Mouse (Mus musculus): ENCODE data around the gene Acad12.
A peak's percentile ranks its signal among the peaks of the same experiment; 100 is the strongest.
"Not testable (repeated sequence)": the region's sequence is repeated elsewhere in the genome, so short reads cannot be mapped to it uniquely, and the experiment has no call there.

The Acad12 gene

DNA sequence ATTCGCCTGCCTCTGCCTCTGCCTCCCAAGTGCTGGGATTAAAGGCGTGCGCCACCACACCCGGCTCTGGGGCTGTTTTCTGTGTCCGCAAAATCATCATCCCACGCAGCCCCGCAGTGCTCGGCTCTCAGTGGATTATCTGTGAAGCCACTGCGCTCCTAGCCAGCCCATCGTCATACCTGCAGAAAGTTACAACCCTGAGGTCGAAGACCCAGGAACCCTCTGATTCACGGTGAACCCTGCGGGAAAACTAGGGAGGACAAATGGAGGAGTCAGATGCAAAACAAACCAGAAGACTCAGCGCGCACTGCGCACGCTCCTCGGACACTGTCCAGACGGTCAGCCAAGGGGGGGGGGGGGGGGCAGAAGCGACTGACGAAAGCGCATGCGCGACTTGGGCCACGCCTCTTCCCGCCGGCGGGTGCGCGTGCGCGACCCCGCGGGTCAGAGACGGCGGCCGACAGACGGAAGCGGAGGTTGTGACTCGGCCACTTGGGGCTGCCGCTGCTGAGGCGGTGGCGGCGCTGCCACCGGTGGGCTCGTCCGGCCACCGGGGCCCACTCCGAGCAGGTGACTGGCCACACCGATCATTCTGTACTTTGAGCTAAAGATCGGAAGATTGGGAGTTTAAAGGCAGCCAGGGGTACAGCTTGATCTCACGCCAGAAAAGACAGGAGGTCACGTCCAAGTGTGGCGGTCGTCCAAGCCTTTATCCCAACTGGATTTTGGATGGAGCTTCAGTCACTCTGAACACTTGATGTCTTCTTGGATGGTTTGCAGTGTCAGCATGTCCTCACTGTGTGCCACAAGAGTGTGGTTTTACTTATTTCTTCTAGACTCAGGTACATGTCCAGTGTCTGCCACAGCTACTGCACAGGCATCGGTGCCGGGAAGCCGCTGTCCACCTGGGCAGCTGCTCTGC lies at the start of gene Acad12:
Gene Acad12, minus strand, starts transcription at position 347 of the 922 bp plus-strand sequence.
- DNase-seq: peak; percentile 85

DNA sequence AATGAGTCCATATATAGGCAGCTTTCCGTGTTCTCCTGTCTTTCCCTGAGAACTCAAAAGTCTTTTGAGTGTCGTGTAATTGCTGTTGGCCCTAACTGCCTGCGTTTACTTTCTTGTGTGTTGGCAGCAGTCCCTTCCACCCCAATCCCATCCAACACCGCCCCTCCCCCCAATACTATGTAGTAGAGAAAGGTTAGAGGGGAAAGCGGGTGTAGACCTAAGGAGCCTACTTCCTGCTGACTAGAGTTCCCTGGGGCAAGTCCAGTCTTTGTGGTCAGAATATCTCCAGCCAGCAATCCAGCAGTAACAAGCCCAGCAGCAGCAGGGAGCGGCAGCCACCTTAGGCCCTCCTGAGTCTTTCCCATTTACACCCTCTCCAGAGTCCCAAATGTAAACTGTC lies 49.7 kb upstream of the Acad12 start:
- DNase-seq: no peak

DNA sequence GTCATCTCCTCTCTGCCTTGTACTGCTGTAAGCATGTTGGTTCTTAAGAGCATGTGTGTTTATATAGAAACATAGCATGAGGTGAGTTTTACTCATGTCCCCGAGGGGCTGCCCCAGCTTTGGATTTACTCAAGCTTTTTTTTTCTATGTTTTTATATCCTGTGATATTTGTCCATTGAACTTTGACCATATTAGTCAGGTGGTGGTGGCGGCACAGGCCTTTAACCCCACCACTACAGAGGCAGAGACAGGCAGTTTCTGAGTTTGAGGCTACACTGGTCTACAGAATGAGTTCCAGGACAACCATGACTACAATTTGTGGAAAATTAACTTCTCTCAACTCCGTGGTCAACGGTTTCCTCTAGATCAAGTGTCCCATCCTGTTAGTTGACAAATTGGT lies 48.3 kb upstream of the Acad12 start:
- no peak for DNase-seq

DNA sequence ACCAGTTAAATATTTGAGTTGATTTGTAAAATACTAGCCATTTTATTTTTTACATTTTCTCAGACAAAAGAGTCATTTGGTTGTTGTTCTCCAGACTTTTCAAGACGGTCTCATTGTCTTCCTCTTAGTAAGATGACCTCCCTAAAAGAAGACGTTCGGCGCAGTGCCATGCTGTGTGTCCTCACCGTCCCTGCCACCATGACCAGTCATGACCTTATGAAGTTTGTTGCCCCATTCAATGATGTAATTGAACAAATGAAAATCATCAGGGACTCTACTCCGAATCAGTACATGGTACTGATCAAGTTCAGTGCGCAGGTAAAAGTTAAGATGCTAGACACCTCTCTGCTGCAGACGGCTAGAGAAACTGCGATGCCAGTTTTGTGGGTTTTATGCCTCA lies 46.2 kb upstream of the Acad12 start:
- no peak for DNase-seq

DNA sequence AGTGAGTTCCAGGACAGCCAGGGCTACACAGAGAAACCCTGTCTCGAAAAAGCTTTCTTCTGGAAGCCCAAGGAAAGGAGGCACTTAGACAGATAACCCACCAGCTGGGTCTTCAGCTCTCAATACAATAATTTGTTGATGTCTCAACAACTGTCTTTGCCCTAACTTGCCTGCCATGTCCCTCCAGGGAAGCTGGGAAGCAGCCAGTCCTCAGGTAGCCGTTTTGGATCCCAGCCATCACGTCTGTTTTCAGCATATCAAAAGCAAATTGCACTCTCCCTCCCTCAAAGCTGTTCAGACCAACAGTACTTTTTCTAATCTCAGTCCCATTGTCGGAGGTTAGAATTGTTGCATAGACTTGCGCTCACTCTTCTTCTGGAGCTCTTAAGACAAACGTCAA lies 45.3 kb upstream of the Acad12 start:
- DNase-seq: peak; percentile 36

DNA sequence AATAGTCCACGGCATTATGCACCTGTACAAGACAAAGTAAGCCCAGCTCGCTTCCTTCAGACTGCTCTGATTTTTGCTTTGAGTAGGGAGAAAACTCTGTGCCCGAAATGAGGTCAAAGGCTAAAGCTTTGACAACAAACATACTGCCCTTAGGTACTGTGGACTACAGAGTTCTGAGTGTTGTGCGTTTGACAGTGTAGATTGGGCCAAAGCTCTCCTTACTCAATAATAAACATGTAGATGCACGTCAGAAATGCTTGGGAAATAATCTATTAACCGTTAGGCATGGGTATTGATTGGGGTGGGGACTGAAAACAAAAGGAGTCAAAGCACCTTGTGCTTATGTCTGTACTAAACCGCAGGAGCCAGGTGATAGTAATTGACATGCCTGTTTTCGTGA lies 44.7 kb upstream of the Acad12 start:
- DNase-seq: no peak

DNA sequence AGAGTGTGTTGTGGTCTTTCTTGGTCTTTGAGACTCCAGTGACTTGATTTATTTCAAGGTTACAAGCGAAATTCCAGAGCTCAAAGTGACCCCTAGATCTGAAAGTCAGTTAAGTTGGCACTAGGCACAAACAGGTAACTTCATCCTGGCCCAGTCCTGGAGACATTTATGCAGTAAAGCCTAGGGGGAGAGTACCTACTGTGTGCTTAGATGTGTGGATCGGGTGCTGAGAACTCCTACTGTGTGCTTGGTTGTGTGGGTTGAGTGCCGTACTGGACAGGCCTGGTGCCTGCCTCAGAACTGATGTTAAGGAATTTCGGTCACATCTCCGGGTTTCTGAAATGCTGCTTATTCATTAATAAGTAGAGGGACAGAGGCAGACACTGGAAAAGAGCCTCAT lies 42.8 kb upstream of the Acad12 start:
- DNase-seq: no peak

DNA sequence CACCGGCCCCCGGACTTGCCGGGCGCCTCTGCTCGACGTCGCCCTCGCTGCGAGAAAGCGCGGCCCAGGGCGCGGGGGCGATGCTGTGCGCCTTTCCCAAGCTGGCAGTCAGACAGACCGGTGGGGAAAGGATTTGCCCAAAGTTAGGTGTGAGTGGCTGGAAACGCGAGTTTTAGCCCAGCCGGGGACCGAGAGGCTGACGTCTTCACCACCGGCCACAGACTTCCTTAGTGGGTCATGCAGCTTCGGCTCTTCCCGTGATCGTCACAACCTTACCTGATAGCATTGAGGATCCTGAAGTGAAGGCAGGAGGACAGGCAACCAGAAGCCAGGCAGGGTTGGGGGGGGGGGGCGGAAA lies 42.1 kb upstream of the Acad12 start:
- DNase-seq: no peak

DNA sequence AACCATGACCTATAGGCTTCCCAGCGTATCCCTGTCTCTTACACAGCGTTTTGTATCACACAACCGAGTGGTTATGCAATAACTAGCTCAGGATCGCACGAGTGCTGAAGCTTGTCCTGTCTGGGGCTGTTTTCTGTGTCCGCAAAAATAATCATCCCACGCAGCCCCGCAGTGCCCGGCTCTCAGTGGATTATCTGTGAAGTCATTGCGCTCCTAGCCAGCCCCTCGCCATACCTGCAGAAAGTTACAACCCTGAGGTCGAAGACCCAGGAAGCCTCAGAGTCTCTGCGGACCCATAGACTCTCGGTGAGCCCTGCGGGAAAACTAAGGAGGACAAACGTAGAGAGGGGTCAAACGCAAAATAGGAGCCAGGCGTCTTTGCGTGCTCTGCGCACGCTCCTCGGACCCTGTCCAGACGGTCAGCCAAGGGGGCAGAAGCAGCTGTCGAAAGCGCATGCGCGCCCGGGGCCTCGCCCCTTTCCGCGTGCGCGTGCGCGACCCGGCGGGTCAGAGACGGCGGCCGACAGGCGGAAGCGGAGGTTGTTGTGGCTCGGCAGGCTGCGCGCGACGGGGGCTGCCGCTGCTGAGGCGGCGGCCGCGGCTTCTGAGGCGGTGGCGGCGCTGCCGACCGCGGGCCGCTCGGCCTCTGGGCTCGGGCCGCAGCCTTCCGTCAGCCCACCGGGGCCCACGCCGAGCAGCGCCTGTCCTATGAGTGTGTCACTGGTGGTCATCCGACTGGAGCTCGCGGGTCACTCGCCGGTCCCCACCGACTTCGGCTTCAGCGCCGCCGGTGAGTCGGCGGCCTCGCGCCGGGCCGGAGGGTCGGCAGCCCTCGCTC lies 41.5 kb upstream of the Acad12 start, which contains the start of the genes Acad10 and Brap:
Gene Acad10, minus strand, starts transcription at position 456 of the 838 bp plus-strand sequence.
Gene Brap, plus strand, starts transcription at position 505 of the 838 bp plus-strand sequence.
- DNase-seq: peak; percentile 97

DNA sequence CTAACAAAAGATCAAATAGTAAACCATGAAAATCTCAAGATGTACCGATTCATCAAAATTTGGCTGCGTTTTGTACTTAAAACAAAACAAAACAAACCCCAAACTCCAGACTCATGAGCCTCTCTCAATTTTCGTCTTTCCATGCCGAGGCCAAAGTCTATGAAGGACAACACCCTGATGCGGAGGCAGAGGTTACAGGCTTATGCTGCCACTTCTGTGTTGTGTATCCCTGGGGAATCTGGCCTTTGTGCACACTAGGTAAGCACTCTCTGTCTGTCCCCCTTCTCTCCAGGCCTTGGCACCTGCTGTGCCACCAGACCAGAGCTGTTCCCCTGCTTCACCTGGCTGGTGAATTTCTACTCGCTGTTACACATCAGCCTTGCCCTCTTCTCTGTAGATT lies 38.9 kb upstream of the Acad12 start:
- DNase-seq: not testable (repeated sequence)

DNA sequence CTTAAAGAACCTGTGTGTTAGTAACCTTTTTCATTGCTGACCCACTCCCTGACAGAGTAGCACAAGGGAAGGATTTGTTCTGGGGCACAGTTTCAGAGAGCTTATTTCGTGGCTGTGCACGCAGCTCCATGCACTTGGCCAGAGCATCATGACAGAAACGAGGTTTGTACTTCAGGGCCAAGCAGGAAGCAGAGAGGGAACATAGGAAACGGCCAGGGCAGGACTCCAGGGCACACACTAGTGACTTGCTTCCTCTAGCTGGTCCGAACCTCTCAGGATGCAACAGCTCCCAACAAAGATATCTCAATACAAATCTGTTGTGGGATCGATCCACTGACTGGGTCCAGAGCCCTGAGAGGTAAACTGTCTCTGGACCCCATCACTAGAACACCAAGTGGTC lies 38.1 kb upstream of the Acad12 start:
- DNase-seq: not testable (repeated sequence)

DNA sequence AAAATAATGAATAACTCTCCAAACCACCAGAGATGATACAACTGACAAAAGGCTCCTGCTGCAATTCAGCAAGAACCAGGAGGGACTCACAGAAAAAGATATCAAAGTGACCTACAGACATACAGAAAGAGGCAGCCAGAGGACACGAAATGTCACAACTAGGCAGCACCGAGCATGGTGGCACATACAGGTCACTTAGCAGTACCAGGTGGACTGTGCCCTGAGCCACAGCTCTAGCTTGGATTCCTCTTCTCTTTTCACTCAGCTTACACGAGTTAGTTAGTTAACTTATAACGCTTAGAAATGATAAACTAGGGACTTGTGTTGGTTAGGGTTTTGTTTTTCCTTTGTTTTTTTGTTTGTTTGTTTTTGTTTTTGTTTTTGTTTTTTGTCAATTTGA lies 35.8 kb upstream of the Acad12 start:
- no peak for DNase-seq

DNA sequence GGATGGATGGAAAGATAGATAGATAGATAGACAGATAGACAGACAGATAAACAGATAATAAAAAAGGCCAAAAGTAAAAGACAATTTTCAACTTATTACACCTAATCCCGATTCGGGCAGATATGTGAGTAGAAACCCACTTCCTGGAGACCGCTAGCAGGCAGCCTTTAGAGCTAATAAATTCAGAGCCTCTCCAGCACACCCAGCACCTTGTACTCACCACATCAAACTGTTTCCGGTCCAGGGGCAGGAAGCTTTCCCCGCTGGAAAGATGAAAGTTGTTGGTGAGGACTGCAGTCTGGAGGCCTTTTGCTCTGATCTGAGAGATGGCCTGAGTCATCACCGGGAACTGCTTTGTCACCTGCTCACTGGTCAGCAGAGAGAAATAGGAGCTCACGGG lies 30.4 kb upstream of the Acad12 start:
- DNase-seq: no peak

DNA sequence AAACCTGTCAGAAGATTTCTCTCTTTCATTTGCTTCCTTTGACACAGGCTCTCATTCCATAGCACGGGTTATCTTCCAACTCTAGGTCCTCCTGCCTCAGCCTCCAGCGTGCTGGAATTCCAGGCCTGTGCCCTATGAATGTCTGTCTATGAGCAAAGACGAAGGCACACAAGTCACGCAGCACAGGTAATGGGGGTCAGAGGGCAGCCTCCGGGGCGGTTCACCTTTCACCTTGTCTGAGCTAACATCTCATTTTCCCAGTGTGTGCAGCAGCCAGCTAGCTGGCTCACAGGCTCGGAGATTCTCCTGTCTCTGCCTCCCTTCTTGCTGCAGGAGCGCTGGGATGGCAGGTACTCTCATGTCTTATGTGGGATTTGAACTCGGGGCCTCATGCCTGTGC lies 20.9 kb upstream of the Acad12 start:
- no peak for DNase-seq

DNA sequence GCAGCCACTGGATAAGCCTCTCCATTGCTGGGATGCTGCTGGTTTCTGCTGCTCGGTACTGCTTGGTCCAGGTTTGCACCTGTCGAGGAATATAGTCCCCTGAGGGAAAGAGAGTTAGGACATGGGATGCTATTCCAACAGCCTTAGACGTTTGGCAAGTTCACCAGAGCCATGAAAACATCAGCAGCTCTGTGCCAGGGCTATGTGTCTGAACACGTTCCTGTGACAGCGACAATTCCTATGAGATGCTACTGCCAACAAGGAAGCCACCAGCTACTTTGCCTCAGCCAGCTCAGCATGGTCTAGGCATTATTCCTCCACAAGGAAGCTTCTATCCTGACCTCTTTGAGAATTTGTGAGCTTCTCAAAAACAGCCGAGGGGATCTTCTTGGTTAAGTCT lies 18.6 kb upstream of the Acad12 start:
- no peak for DNase-seq

DNA sequence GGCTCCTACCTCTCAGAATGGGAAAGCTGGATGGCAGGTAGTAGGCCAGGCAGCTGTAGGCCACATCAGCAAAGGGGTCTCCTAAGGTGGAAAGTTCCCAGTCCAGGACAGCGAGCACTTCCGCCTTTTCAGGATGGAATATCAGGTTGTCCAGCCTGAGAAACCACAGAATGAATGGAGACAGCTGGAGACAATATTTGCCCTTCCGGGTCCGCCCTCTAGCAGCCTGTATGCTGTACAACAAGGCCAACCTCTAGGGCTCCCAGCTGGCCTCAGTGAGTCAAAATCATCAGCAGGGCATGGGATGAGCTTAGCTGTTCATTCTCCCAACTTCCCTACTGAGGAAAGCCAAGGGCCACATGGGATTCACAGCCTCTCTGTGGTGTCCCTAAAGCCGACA lies 15.9 kb upstream of the Acad12 start:
- no peak for DNase-seq

DNA sequence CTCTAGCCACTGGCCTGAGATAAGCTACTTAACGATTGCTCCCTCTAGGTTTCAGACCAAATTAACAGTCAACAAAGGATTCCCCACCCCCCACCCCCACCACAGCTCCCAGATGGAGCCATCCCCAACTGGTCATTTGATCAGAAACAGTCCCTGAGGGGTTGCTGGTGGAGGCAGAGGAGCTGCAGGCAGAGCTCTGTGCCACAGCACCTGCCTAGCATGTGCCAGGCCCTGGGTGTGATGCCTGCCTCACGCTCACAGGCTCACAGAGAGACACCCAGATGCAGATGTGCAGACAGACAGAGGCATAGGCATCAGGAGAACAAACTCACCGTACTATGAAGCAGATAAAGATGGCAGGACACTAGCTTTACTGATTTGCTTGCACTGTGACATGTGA lies 14.1 kb upstream of the Acad12 start:
- no peak for DNase-seq

DNA sequence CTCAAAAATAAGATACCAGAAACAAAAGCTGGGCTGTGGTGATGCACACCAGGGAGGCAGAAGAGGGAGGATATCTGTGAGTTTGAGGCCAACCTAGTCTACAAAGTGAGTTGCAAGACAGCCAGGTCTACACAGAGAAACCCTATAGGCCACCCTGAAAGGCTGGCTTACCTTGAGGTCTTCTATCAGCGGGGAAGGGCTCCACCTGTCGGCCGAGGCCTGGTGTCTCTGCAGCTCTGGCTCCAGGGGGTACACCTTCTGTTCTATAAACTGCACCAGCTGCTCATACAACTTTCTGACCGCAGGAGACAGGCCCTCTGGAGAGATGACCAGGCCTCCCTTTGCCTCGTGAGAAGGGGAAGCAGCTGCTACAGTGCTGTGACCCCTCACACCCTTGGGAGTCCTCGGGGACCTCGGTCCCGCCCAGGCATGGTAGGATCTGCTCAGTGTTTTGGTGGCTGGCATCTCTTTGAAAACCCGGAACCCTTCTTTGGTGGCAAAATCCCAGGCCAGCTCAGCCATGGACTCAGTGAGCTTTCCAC lies 12.4 kb upstream of the Acad12 start:
- peak; percentile 15 for DNase-seq

DNA sequence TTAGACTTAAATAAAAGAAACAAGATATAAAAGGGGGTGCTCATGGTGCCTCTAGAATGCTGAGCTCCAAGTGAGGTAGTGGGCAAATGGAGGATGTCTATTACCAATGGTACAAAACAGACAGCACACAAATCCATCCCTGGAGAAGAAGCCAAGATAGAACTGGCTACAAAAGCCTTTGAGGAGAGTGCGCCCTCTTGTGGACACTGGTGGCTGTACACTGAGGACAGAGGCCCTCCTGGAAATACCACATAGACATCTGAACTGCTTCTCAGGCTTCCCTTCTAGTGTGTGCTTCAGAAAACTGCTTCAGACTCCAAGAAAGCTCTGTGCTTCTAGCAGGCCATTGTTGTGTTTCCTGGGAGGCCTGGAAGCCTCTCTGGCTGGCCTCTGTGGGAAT lies 9.1 kb upstream of the Acad12 start:
- peak; percentile 68 for DNase-seq

DNA sequence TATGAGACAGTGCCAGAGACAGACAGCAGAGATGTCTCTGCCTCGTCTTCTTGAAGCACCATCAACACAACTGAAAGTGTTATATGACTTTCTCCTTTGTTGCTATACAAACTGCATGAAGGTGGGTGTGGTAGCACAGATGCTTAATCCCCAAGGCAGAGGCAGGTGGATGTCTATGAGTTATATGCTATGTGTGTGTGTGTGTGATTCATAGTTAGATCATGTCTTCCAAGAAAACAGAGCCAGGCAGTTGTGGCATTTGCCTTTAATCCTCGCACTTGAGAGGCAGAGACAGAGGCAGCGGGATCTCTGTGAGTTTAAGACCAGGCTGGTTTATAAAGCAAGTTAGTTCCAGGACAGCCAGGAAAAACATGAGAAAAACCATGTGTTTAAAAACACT lies 4.5 kb upstream of the Acad12 start:
- DNase-seq: no peak

DNA sequence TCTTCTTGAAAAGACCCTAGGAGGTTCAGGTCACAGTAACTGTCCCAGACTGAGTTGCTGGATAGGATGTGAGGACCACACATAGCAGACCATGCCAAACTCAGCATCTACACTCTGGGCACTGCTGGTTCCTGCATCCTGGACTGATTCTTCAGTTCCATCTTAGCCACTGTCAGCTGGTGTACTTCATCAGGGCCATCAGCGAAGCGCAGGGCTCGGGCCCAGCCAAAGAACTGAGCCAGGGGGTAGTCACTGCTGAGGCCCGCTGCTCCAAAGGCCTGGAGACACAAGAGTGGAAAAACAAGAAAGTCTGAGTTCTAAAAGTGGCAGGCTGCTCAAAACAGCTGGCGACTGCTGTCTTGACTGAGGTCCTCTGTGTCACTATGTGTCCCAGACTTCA lies 2.4 kb upstream of the Acad12 start:
- DNase-seq: no peak

DNA sequence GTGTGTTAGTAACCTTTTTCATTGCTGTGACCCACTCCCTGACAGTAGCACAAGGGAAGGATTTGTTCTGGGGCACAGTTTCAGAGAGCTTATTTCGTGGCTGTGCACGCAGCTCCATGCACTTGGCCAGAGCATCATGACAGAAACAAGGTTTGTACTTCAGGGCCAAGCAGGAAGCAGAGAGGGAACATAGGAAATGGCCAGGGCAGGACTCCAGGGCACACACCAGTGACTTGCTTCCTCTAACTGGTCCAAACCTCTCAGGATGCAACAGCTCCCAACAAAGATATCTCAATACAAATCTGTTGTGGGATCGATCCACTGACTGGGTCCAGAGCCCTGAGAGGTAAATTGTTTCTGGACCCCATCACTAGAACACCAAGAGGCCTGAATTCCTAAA lies 3.8 kb downstream of the Acad12 start:
- not testable (repeated sequence) for DNase-seq

DNA sequence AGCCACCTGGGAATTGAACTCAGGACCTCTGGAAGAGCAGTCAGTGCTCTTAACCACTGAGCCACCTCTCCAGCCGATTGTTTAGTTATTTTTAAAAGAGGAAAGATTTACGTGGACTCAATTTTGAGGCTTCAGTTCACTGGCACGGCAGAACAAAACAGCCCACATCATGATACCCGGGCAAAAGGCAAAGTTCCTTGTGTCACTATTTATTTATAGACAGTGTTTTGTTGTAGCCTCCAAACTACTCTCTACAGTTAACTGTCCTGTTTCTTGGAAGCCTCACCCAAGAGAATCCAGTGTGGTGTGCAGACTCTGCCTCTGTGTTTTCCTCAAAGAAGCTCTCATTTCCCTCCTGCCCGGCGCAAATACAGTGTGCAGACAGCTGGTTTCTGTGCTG lies 6.7 kb downstream of the Acad12 start:
- DNase-seq: no peak

All from cerebellum, adult 8-10 months (tissue).